11 mouse cellular contexts compared by ENCODE assay signal in the genomic region with DNA sequence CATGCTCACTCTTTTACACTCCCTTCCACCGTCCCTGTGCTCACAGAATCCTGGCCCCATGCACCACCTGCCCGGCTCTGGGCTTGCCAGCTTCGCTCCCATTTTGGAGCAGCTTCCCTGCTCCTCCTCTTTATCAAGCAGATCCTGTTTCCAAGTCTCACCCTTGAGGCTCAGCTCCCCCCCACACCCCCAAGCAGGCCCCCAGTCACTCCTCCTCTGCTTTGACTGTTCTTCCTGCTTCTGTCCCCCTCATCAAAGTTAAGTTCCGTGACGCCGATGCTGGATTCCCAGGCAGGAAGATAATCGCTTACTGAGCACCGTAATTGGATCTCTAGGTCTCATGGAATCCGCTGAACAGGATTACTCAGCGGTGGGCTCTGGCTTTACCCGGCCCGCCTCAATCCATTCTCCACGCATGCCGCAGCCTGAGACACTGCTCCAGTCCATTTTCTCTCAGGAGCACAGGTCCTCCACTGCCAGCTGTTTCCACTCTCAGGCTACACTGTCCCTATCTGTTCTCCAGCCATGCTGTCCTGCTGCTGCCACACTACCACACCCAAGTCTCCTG. TPM values are rescaled to one million over a fixed set of nuclear protein-coding genes. Genes with fewer than 3 reads are reported as not detected.
DNase-seq lines count a peak whose midpoint lies in the region; ATAC-seq and TF ChIP-seq lines count a peak whose summit lies in the region.
"Had no signal": no experiment of that assay in that cellular context is flagged by ENCODE, and none has a peak within 500 bp of the region (broad histone marks: within the 10 kb centered on the region; RNA-seq: fewer than 3 reads in every experiment).

No protein-coding gene starts in this region.

- no peak overlapping the region for H3K9ac ChIP-seq in kidney, embryonic 14.5 days (ENCODE audit: low read depth, low read length)
- no peak overlapping the region for H3K9ac ChIP-seq in embryonic facial prominence, embryonic 14.5 days (ENCODE audit: low read depth, low read length)
- H3K9ac ChIP-seq in midbrain, embryonic 14.5 days (replicated peaks; ENCODE audit: low read length): no peak overlapping the region

- TF ChIP-seq POLR2A in kidney, adult 2 months (IDR thresholded peaks at IDR 0.05; ENCODE audit: low read depth, low read length): no peak
- TF ChIP-seq POLR2A in brain, embryonic 14.5 days (IDR thresholded peaks at IDR 0.05; ENCODE audit: borderline replicate concordance, extremely low read depth, insufficient read depth, insufficient read length, poor library complexity, severe bottlenecking): no peak

- H3K4me1 ChIP-seq in kidney, embryonic 14.5 days (ENCODE audit: control insufficient read depth, insufficient read depth, low read length): no peaks in the 10 kb centered on the region
- H3K4me1 ChIP-seq in kidney, adult 2 months (ENCODE audit: control insufficient read depth, insufficient read depth, low read length): no peaks in the 10 kb centered on the region
- H3K4me1 ChIP-seq in embryonic facial prominence, embryonic 14.5 days (ENCODE audit: control insufficient read depth, insufficient read depth, low read length): no peaks in the 10 kb centered on the region
- H3K4me1 ChIP-seq in midbrain, embryonic 14.5 days (ENCODE audit: control insufficient read depth, insufficient read depth, low read length): no peaks in the 10 kb centered on the region

- no peak overlapping the region for H3K27ac ChIP-seq in kidney, embryonic 14.5 days (ENCODE audit: low read depth, low read length)
- H3K27ac ChIP-seq in kidney, adult 2 months (ENCODE audit: insufficient read depth, low read depth, low read length): no peak overlapping the region
- peak overlapping the region; percentile 61; the same call in 1 of the 2 replicates for H3K27ac ChIP-seq in embryonic facial prominence, embryonic 14.5 days (replicated peaks; ENCODE audit: low read depth, low read length)
- peak overlapping the region; percentile 52; the same call in 1 of the 2 replicates for H3K27ac ChIP-seq in midbrain, embryonic 14.5 days (replicated peaks; ENCODE audit: low read depth, low read length)
- H3K27ac ChIP-seq: stomach, postnatal 0 days had no signal

- no peak for DNase-seq in kidney, adult 2 months
- peak; percentile 70 for DNase-seq in brain, embryonic 14.5 days (ENCODE audit: low read depth)
- DNase-seq in embryonic facial prominence, embryonic 14.5 days (ENCODE audit: low spot score): peak; percentile 86
- DNase-seq in midbrain, embryonic 14.5 days: peak; percentile 76
- DNase-seq in frontal cortex, postnatal 36 days (ENCODE audit: low spot score in 2 of 2): no peak
- DNase-seq in liver: no peak
- no peak for DNase-seq in thymus, postnatal 36 days

- H3K4me3 ChIP-seq in kidney, embryonic 14.5 days (ENCODE audit: low read length): no peak overlapping the region
- no peak overlapping the region for H3K4me3 ChIP-seq in kidney, adult 2 months (ENCODE audit: insufficient read depth, low read depth, low read length)
- no peak overlapping the region for H3K4me3 ChIP-seq in embryonic facial prominence, embryonic 14.5 days (ENCODE audit: low read depth, low read length)
- no peak overlapping the region for H3K4me3 ChIP-seq in midbrain, embryonic 14.5 days (replicated peaks; ENCODE audit: low read depth, low read length)

- TF ChIP-seq CTCF in kidney, adult 2 months (conservative IDR thresholded peaks at IDR 0.05; ENCODE audit: insufficient read depth, insufficient read length, low read depth, low read length): no peak
- TF ChIP-seq CTCF in brain, embryonic 14.5 days (IDR thresholded peaks at IDR 0.05; ENCODE audit: borderline replicate concordance, extremely low read depth, insufficient read depth, insufficient read length): no peak

- H3K9me3 ChIP-seq in kidney, embryonic 14.5 days (ENCODE audit: control insufficient read depth, low read length): no peaks in the 10 kb centered on the region
- H3K9me3 ChIP-seq in embryonic facial prominence, embryonic 14.5 days (ENCODE audit: control insufficient read depth, low read length): no peaks in the 10 kb centered on the region
- H3K9me3 ChIP-seq in midbrain, embryonic 14.5 days (ENCODE audit: control insufficient read depth, low read length): no peaks in the 10 kb centered on the region

- WGBS in kidney, embryonic 14.5 days: 55% methylated on average over 14 of the region's 14 CpGs
- 72% methylated on average over 14 of the region's 14 CpGs for WGBS in kidney, adult 2 months
- 50% methylated on average over 14 of the region's 14 CpGs for WGBS in embryonic facial prominence, embryonic 14.5 days
- 19% methylated on average over 14 of the region's 14 CpGs for WGBS in midbrain, embryonic 14.5 days

- no peaks in the 10 kb centered on the region for H3K27me3 ChIP-seq in kidney, embryonic 14.5 days (ENCODE audit: control insufficient read depth, insufficient read depth, low read length)
- no peaks in the 10 kb centered on the region for H3K27me3 ChIP-seq in kidney, adult 2 months (replicated peaks; ENCODE audit: control insufficient read depth, insufficient read depth, low read length)
- no peaks in the 10 kb centered on the region for H3K27me3 ChIP-seq in embryonic facial prominence, embryonic 14.5 days (replicated peaks; ENCODE audit: control insufficient read depth, insufficient read depth, low read length)
- H3K27me3 ChIP-seq in midbrain, embryonic 14.5 days (ENCODE audit: control insufficient read depth, insufficient read depth, low read length): no peaks in the 10 kb centered on the region

- peak; percentile 70 for ATAC-seq in kidney, embryonic 14.5 days (ENCODE audit: low FRiP score, low TSS enrichment)
- peak; percentile 90 for ATAC-seq in embryonic facial prominence, embryonic 14.5 days (ENCODE audit: low read depth)
- ATAC-seq in midbrain, embryonic 14.5 days (ENCODE audit: low FRiP score, low TSS enrichment): peak; percentile 73; the same call in 1 of the 2 replicates
- ATAC-seq: lung, postnatal 0 days had no signal

- peaks cover 30% of the 10 kb centered on the region for H3K36me3 ChIP-seq in kidney, embryonic 14.5 days (ENCODE audit: control insufficient read depth, insufficient read depth, low read length)
- no peaks in the 10 kb centered on the region for H3K36me3 ChIP-seq in kidney, adult 2 months (ENCODE audit: control insufficient read depth, insufficient read depth, low read length)
- H3K36me3 ChIP-seq in embryonic facial prominence, embryonic 14.5 days (ENCODE audit: control insufficient read depth, insufficient read depth, low read length): peaks cover 74% of the 10 kb centered on the region
- peaks cover 68% of the 10 kb centered on the region for H3K36me3 ChIP-seq in midbrain, embryonic 14.5 days (ENCODE audit: control insufficient read depth, insufficient read depth, low read length)

- no peak overlapping the region for H3K4me2 ChIP-seq in kidney, embryonic 14.5 days (replicated peaks; ENCODE audit: low read depth, low read length)
- H3K4me2 ChIP-seq in embryonic facial prominence, embryonic 14.5 days (ENCODE audit: low read depth, low read length): no peak overlapping the region
- no peak overlapping the region for H3K4me2 ChIP-seq in midbrain, embryonic 14.5 days (ENCODE audit: low read length)
- H3K4me2 ChIP-seq: heart, embryonic 11.5 days had no signal

RNA-seq across cellular contexts. Expression of a gene that starts 6.8 kb away (rescaled TPM):
- polyA plus RNA-seq in kidney, embryonic 14.5 days (2014; fragmentation: Nextera tagmentation; extraction: Ambion mirVana): 32.6 and 41.3 TPM in 2 replicates
- polyA plus RNA-seq in kidney, adult 2 months (2012; rRNA removed): 5.8 and 6.7 TPM in 2 replicates
- polyA plus RNA-seq in brain, embryonic 14.5 days (2012; rRNA removed): 19.8 and 25.2 TPM in 2 replicates
- 34.9 and 38.9 TPM in 2 replicates for polyA plus RNA-seq in embryonic facial prominence, embryonic 14.5 days (2014; fragmentation: Nextera tagmentation; extraction: Ambion mirVana)
- 44.1 and 52.7 TPM in 2 replicates for polyA plus RNA-seq in midbrain, embryonic 14.5 days (2014; fragmentation: Nextera tagmentation; extraction: Ambion mirVana)

RNA-seq across cellular contexts. Expression of a gene that starts 55.3 kb away (rescaled TPM):
- polyA plus RNA-seq in kidney, embryonic 14.5 days (2014; fragmentation: Nextera tagmentation; extraction: Ambion mirVana): 15.2 and 21.7 TPM in 2 replicates
- 6.4 and 7.0 TPM in 2 replicates for polyA plus RNA-seq in kidney, adult 2 months (2012; rRNA removed)
- 18.4 and 20.9 TPM in 2 replicates for polyA plus RNA-seq in brain, embryonic 14.5 days (2012; rRNA removed)
- 17.8 TPM in 2 replicates for polyA plus RNA-seq in embryonic facial prominence, embryonic 14.5 days (2014; fragmentation: Nextera tagmentation; extraction: Ambion mirVana)
- polyA plus RNA-seq in midbrain, embryonic 14.5 days (2014; fragmentation: Nextera tagmentation; extraction: Ambion mirVana): 14.2 and 14.7 TPM in 2 replicates

Comparison
In these comparisons a context has a peak if more than half of its experiments do, and no peak if none do; other contexts are left out.
1. H3K27ac ChIP-seq: peak in embryonic facial prominence, embryonic 14.5 days (single experiment) and midbrain, embryonic 14.5 days (single experiment); none in kidney, embryonic 14.5 days (single experiment) and kidney, adult 2 months (single experiment).
2. DNase-seq: peak in brain, embryonic 14.5 days (single experiment), embryonic facial prominence, embryonic 14.5 days (single experiment) and midbrain, embryonic 14.5 days (single experiment); none in kidney, adult 2 months (single experiment), frontal cortex, postnatal 36 days (0 of 2), liver (single experiment) and thymus, postnatal 36 days (0 of 2).
3. Peak in every context shown above with its lines, with median percentiles within 50 percentile points of each other: ATAC-seq.